Mouse (Mus musculus) bone marrow, adult 2 months (tissue): ENCODE measurements around the gene Egln1. TPM values are rescaled to one million over a fixed set of nuclear protein-coding genes. Genes with fewer than 3 reads are reported as not detected.

Experiments
- H3K27ac ChIP-seq: fragments of 200-500 bp; 2 replicates; pipeline ENCODE4 v1.5.1; 2012; ENCODE audit warnings: low read depth, mild to moderate bottlenecking, control low read depth, inconsistent platforms, low read length; ENCODE audit not compliant: control insufficient read depth, poor library complexity, insufficient read depth
- H3K4me1 ChIP-seq: fragments of 200-500 bp; 2 replicates; pipeline ENCODE4 v1.6.1; 2011; ENCODE audit warnings: low read length; ENCODE audit not compliant: control insufficient read depth, insufficient read depth
- H3K4me3 ChIP-seq: fragments of 200-500 bp; replicated peaks from 2 replicates; pipeline ENCODE3; 2011; ENCODE audit warnings: mild to moderate bottlenecking, low read depth, low read length, control low read depth; ENCODE audit not compliant: control insufficient read depth
- CTCF ChIP-seq: fragments of 200-500 bp; IDR thresholded peaks from 2 replicates; pipeline ENCODE4 v1.5.1; 2011; ENCODE audit warnings: low read length, control low read depth; ENCODE audit not compliant: control insufficient read depth, insufficient read depth
- POLR2A ChIP-seq: fragments of 200-500 bp; IDR thresholded peaks from 2 replicates; pipeline ENCODE4 v1.6.1; 2011; ENCODE audit warnings: low read depth, mild to moderate bottlenecking, control low read depth, low read length, borderline replicate concordance; ENCODE audit not compliant: control insufficient read depth
- WGBS: fragments of 180-500 bp; shearing (Covaris S2); methylation state at CpG from one replicate; pipeline ENCODE4 v1.1.7; 2018; 5-methylcytosine and 5-hydroxymethylcytosine counted together
- polyA plus RNA-seq: library from polyadenylated mRNA; stranded (reverse); fragments of >200 nt; gene quantifications from 2 replicates; pipeline ENCODE4 v1.2.4, GENCODE M21; 2011; ENCODE audit warnings: low replicate concordance; ENCODE audit not compliant: missing spikeins, insufficient read depth, insufficient read length

Gene Egln1
- polyA plus RNA-seq, 1 experiment = 7.1 TPM

DNA sequence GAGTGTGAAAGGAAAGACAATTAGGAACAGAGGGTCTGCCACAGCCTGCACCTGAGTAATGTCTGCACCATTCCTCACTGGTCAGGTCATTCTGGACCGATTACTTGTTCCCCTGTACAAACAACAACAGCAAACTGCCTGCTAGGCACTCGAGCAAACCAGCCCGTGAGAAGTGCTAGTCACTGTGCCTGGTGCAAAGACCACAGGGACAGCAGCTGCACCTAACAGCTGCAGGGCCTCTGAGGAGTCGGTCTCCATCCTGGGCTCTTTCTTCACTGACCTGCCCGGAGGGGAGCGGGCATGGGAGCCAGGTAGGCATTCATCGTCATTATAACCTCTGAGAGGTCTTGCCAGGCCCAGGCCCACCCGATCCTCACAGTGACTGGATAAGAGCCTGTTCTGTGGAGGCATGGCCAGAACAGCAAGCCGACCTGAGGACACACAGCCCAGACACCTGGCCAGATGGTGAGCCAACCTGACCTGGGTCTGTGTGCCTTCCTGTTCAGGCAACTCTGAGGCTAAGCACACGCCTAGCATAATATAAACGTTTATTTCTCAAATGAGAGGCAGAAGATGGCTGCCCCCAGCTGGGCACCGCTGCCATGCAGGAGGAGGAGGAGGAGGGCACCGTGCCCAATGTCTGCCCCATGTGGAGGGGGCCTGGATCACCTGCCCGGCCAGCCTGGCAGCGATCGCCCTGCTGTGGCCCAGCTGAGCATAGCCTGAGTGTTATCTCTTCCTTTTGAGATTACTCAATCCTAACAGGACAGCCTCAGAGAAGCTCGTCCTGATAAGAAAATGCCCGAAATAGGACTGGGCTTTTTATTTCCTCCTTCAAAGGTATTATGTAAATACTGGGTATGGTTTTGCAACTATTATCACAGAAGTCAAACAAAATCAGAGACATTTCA, 27.5 kb downstream of the Egln1 start:
- TF ChIP-seq POLR2A (no peak), CTCF (0 out of 2 replicates have a peak, but pooled peaks have one; percentile 13)
- Histone ChIP-seq H3K27ac (peak overlapping the region; percentile 3; the same call in 1 of the 2 replicates), H3K4me1 (peaks cover 24% of the 10 kb centered on the region), H3K4me3 (peak overlapping the region; percentile 4)
- WGBS = 25% methylated on average over 18 of the region's 18 CpGs

DNA sequence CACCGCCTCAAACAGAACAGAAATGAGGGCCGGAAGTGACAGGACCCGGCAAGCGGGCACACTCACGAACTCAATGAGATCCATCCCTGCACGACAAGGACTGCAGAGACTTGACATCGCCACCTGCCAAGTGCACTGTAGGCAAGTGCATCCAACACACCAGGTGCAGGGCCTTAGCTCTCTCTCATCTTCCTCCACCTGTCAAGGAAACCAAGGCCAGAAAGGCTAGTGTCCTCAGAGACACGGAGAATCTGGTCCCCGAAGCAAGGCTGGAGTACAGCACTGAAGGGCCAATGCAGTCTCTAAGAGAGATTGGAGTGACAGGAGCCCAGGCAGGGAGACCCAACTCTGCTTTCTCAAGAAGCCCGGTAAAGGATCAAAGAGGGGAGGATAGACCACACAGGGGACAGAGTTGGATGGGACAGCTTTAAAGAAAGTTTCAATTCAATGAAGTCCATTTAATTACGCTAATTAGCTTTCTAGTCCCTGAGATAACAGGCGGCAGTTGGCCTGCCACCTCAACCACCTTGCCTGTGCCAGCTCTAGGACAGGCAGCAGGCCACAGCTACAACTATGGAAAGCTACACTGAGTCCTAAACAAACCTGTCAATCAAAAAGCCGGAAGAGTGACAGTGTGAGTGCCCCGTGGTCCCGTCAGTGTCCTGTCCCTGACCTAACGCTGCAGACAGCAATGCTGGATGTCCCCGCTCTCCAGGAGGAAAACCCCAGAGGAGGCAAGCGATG, 31.2 kb downstream of the Egln1 start:
- TF ChIP-seq POLR2A (no peak), CTCF (no peak)
- Histone ChIP-seq H3K4me3 (no peak overlapping the region), H3K4me1 (peaks cover 11% of the 10 kb centered on the region), H3K27ac (no peak overlapping the region)
- WGBS = 88% methylated on average over 18 of the region's 18 CpGs

DNA sequence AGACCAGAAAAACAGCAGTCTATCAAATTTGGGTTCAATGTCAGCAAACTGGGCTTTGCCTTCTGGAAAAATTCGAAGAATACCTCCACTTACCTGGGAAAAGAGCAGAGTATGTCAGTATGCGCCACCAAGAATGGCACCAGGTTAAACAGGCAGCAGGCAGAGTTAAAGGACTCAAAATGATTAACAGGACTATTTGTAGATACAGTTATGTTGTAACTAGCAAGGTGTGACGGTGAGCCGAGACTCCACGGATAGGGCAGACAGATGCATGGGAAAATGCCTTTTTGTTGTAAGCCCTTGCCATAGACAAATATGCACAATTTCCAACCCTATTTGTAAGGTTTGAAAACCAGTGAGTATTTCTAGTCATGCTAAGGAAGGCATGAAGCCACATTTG, 35.1 kb downstream of the Egln1 start:
- WGBS = 90% methylated on average over 5 of the region's 5 CpGs
- H3K4me3 ChIP-seq = no peak overlapping the region
- peaks cover 4% of the 10 kb centered on the region for H3K4me1 ChIP-seq
- H3K27ac ChIP-seq = no peak overlapping the region
- TF ChIP-seq CTCF (no peak), POLR2A (no peak)

DNA sequence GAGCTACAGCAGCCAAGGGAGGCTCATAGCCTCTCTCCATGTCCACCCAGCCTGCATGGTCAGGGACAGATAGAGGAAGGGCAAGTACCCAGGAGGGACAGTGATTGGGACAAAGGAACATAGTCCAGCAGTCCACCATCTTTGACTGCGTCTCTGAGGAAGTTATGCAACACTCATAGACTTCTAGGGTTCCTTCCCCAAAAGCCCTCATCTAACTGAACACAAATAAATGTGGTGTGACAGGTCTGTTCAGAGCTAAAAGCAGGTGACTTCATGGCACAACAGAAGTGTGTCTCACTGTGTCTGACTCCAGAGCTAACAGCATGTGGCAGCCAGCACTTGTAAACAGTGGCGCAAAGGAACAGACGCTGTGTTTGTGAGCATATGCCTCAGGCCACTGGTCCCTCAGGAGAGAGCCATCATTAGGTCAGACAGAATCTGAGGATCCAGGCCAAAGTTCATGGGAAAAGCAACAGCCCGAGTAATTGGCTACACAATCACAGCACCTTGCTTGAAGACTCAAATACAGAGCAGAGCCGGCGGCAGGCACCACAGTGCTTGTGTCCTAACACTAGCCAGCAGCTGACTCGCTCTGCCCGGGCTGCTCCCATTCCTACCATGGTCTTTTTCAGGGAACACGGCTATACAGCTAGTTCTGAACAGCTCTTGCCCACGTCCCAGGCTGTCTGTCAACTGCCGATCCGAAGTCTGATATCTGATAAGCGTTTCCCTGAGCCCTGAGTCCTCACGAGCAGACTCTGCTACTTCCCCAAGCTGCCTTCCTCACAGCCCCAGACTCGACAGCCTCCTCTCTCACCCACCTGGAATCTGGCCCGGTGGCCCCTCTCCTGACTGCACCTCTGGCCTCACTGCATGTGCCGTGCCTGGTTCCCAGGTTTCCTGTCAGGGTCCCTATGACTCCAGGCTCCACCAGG, 36.9 kb downstream of the Egln1 start:
- Histone ChIP-seq H3K4me1 (peaks cover 4% of the 10 kb centered on the region), H3K4me3 (no peak overlapping the region), H3K27ac (no peak overlapping the region; the same call in 1 of the 2 replicates)
- TF ChIP-seq POLR2A (no peak), CTCF (no peak)
- WGBS = 42% methylated on average over 17 of the region's 17 CpGs

DNA sequence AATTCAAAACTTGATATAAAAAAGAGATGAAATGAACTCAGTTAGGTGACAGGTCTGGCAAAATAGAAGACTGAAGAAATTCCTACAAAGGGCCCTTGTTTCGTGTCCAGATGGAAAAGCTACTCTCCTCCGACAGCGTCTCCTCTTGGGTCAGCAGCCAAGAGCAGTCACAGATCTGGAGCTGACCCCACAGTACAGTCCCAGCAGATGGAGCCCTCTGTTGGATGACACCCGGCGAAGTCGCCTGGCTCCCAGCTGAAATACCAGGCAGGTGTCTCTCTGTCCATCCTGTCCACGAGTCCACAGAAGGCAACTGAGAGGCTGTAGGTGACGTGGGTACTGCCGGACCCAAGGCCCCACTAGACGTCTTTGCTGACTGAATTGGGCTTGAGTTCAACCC, 38.8 kb downstream of the Egln1 start:
- 88% methylated on average over 10 of the region's 10 CpGs for WGBS
- no peak overlapping the region for H3K4me3 ChIP-seq
- H3K27ac ChIP-seq = no peak overlapping the region
- peaks cover 4% of the 10 kb centered on the region for H3K4me1 ChIP-seq
- TF ChIP-seq CTCF = no peak
- TF ChIP-seq POLR2A = no peak

DNA sequence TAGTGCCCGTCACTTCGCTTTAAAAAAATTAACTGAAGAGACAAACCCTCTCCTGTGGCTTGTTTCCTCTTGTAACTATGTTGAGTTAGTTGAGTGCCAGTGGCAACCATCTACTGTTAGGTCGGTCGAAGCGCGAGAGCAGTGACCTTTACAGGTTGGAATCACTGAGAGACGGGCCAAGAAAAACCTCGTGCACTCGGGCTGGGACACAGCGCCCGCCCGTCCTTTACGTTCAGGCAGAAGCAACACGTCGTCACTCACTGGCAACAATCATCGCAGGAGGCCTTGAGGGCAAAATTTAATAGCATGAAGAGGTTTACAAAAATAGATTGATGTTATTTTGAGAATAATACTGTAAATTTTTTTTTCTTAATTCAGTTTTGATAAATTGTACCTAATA, 39.2 kb downstream of the Egln1 start:
- peaks cover 4% of the 10 kb centered on the region for H3K4me1 ChIP-seq
- H3K27ac ChIP-seq = no peak overlapping the region
- 93% methylated on average over 16 of the region's 16 CpGs for WGBS
- TF ChIP-seq CTCF (no peak), POLR2A (no peak)
- no peak overlapping the region for H3K4me3 ChIP-seq

DNA sequence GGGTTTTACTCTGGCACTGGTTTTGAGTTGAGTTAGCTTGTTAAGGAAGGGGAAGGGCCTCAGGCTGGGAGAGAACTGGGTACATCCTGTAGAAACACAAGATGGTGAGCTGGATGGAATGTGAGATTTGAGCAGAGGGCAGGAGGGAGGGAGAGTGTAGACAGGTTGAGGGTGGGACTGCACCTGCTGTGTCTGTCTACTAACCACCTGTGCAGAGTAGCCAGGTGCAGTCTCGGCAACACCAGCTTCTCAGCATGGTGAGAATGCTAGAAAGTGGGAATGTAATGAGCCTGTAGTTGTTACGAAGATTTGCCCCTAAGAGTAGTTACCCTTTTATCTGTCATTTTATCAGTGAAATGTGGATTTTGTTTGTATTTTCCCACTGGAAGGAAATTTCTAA, 43.6 kb downstream of the Egln1 start:
- no peak overlapping the region for H3K4me3 ChIP-seq
- no peaks in the 10 kb centered on the region for H3K4me1 ChIP-seq
- WGBS = 86% methylated on average over 2 of the region's 2 CpGs
- TF ChIP-seq CTCF (no peak), POLR2A (no peak)
- no peak overlapping the region for H3K27ac ChIP-seq

DNA sequence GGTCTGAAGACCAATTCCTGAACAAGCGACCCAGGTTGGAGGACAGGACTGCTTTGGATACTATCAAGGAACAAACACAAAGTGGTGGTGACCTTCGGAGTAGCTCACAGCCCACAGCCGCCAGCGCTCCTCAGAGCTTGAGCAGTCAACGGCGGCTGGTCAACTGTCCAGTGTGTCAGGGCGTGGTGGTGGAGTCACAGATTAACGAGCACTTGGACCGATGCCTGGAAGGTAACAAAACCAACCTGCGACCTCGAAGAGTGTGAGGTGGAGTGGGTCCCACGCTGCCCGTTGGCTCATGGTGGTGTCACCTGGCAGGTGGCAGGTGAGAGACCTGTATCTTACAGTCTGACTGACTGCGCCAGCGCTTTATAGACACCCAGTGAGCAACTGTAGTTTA, 45.9 kb downstream of the Egln1 start:
- Histone ChIP-seq H3K4me1 (peaks cover 4% of the 10 kb centered on the region; the same call in 1 of the 2 replicates), H3K4me3 (no peak overlapping the region), H3K27ac (no peak overlapping the region)
- WGBS = 92% methylated on average over 15 of the region's 15 CpGs
- TF ChIP-seq CTCF (no peak), POLR2A (no peak)
